Mouse (Mus musculus) liver, postnatal 0 days (tissue): Measurements from ENCODE around the gene 1700067K01Rik.

Experiments used
- CTCF ChIP-seq: sonication (generic); IDR thresholded peaks from 2 replicates; pipeline ENCODE4 v1.5.1; 2016; ENCODE audit warnings: antibody characterized with exemption, low read depth
- EP300 ChIP-seq: IDR thresholded peaks from 2 replicates; pipeline ENCODE4 v1.6.1; 2016; ENCODE audit warnings: antibody characterized with exemption, low read depth, mild to moderate bottlenecking

GRCm38 (mm10) chr8:84025863-84026262 is 24.6 kb downstream of the 1700067K01Rik start:
- TF ChIP-seq EP300 (no peak), CTCF (no peak)
